Mouse (Mus musculus) liver, embryonic 14.5 days (tissue): ENCODE measurements around the gene Vmn2r108. TPM values are rescaled to one million over a fixed set of nuclear protein-coding genes. Genes with fewer than 3 reads are reported as not detected.
"Not testable (repeated sequence)": the region's sequence is repeated elsewhere in the genome, so short reads cannot be mapped to it uniquely, and the experiment has no call there.

Experiments
- ATAC-seq: fragments of 200-750 bp; cut with Nextera tagmentation; 2 replicates; pipeline ENCODE4 v1.8.0; 2017; ENCODE audit warnings: moderate number of reproducible peaks, mild to moderate bottlenecking, moderate library complexity; ENCODE audit not compliant: insufficient read depth
- DNase-seq, 3 experiments: peaks; one replicate each; pipeline ENCODE4 v3.0.0-alpha.2; 2012 to 2013; ENCODE audit warnings: low read depth in 3 of 3, low spot score in 3 of 3
- H3K27ac ChIP-seq: fragments of 300-500 bp; sonication (generic); 2 replicates; pipeline ENCODE4 v1.5.1; 2014; ENCODE audit warnings: moderate library complexity, mild to moderate bottlenecking, control low read depth, inconsistent platforms
- H3K27me3 ChIP-seq: fragments of 300-500 bp; sonication (generic); 2 replicates; pipeline ENCODE4 v1.6.1; 2014; ENCODE audit warnings: mild to moderate bottlenecking, low read length, moderate library complexity; ENCODE audit not compliant: control insufficient read depth, insufficient read depth
- H3K36me3 ChIP-seq: fragments of 300-500 bp; sonication (generic); replicated peaks from 2 replicates; pipeline ENCODE4 v1.6.1; 2014; ENCODE audit warnings: low read depth; ENCODE audit not compliant: control insufficient read depth, insufficient read depth
- H3K4me1 ChIP-seq, 2 experiments: fragments of 200-500 bp in 1 of 2; fragments of 300-500 bp in 1 of 2; sonication (generic) in 1 of 2; replicated peaks; 2 replicates each; pipeline ENCODE4 v1.6.1; 2012 to 2014; ENCODE audit warnings: antibody characterized with exemption in 1 of 2, inconsistent platforms in 1 of 2, low read length in 1 of 2; ENCODE audit not compliant: control insufficient read depth in 2 of 2, insufficient read depth in 2 of 2
- H3K4me2 ChIP-seq: fragments of 300-500 bp; sonication (generic); 2 replicates; pipeline ENCODE4 v1.6.1; 2014; ENCODE audit warnings: low read depth, mild to moderate bottlenecking, control low read depth, moderate library complexity
- H3K4me3 ChIP-seq, 2 experiments: fragments of 200-500 bp in 1 of 2; fragments of 300-500 bp in 1 of 2; sonication (generic) in 1 of 2; 2 replicates each; pipeline ENCODE4 v1.5.1; 2012 to 2014; ENCODE audit warnings: low read depth in 2 of 2, low read length in 2 of 2, mild to moderate bottlenecking in 2 of 2, control low read depth in 1 of 2, inconsistent platforms in 1 of 2, moderate library complexity in 1 of 2; ENCODE audit not compliant: insufficient read depth in 1 of 2
- H3K9ac ChIP-seq: fragments of 300-500 bp; sonication (generic); replicated peaks from 2 replicates; pipeline ENCODE4 v1.6.1; 2014; ENCODE audit warnings: mild to moderate bottlenecking, control low read depth, moderate library complexity
- H3K9me3 ChIP-seq: fragments of 300-500 bp; sonication (generic); 2 replicates; pipeline ENCODE4 v1.6.1; 2016; ENCODE audit warnings: low read length, mixed read lengths; ENCODE audit not compliant: control insufficient read depth
- CTCF ChIP-seq: IDR thresholded peaks from 2 replicates; pipeline ENCODE4 v1.5.1; 2016; ENCODE audit warnings: antibody characterized with exemption, low read depth, control low read depth
- EP300 ChIP-seq: IDR thresholded peaks from 2 replicates; pipeline ENCODE4 v1.6.1; 2016; ENCODE audit warnings: antibody characterized with exemption, low read depth
- WGBS: fragments of 180-500 bp; shearing (Covaris S2); extraction: QIAGEN DNeasy Blood & Tissue Kit; methylation state at CpG from one replicate; pipeline ENCODE4 v1.1.7; 2014; ENCODE audit not compliant: insufficient replicate concordance; 5-methylcytosine and 5-hydroxymethylcytosine counted together
- polyA plus RNA-seq, 2 experiments: library from polyadenylated mRNA; depleted of rRNA in 1 of 2; stranded (reverse) in 1 of 2; unstranded in 1 of 2; fragments of >200 nt; fragmentation: Nextera tagmentation in 1 of 2; extraction: Ambion mirVana in 1 of 2; gene quantifications; 2 replicates each; pipeline versions ENCODE4 v1.2.1 to v1.2.3; 2012 to 2014

Vmn2r108 gene
- not detected in 2 replicates for polyA plus RNA-seq (2012; rRNA removed)
- polyA plus RNA-seq (2014; fragmentation: Nextera tagmentation; extraction: Ambion mirVana), result not detected in 2 replicates

GRCm38 (mm10) chr17:20481231-20481630 is at the start of gene Vmn2r108:
TSS of gene Vmn2r108 (minus strand) at chr17:20481331.
- Histone ChIP-seq H3K4me1 (no peaks in the 10 kb centered on the region), H3K36me3 (no peaks in the 10 kb centered on the region), H3K27ac (no peak within 1 kb of the TSS), H3K4me3 (no peak within 1 kb of the TSS), H3K27me3 (no peaks in the 10 kb centered on the region), H3K9ac (no peak within 1 kb of the TSS), H3K4me2 (no peak within 1 kb of the TSS), H3K9me3 (no peaks in the 10 kb centered on the region)
- DNase-seq (no peak), ATAC-seq (no peak)
- TF ChIP-seq CTCF (no peak), EP300 (no peak)

GRCm38 (mm10) chr17:20508247-20508646 is 27.1 kb upstream of the Vmn2r108 start:
- H3K27me3 ChIP-seq, ATAC-seq, H3K4me3 ChIP-seq, DNase-seq, H3K4me1 ChIP-seq, H3K9ac ChIP-seq, H3K9me3 ChIP-seq, H3K27ac ChIP-seq, H3K36me3 ChIP-seq, H3K4me2 ChIP-seq: not testable (repeated sequence)

GRCm38 (mm10) chr17:20497858-20498257 is 16.7 kb upstream of the Vmn2r108 start, which contains the start of gene Vmn1r225:
TSS of gene Vmn1r225 (plus strand) at chr17:20498158.
- no peaks in the 10 kb centered on the region for H3K9me3 ChIP-seq
- TF ChIP-seq CTCF (no peak), EP300 (no peak)
- no peak within 1 kb of the TSS for H3K4me2 ChIP-seq
- no peaks in the 10 kb centered on the region for H3K4me1 ChIP-seq
- DNase-seq, result no peak
- H3K4me3 ChIP-seq, result no peak within 1 kb of the TSS
- H3K27me3 ChIP-seq, result no peaks in the 10 kb centered on the region
- no peak within 1 kb of the TSS for H3K9ac ChIP-seq
- ATAC-seq, result no peak
- H3K36me3 ChIP-seq, result no peaks in the 10 kb centered on the region
- H3K27ac ChIP-seq, result no peak within 1 kb of the TSS

- H3K9ac ChIP-seq, result no peak overlapping the region
- no peaks in the 10 kb centered on the region for H3K27me3 ChIP-seq
- WGBS, result 56% methylated on average over 3 of the region's 3 CpGs
- no peak for TF ChIP-seq EP300
- no peak for TF ChIP-seq CTCF
- no peak overlapping the region for H3K27ac ChIP-seq
- H3K36me3 ChIP-seq, result no peaks in the 10 kb centered on the region
- no peak for ATAC-seq
- no peaks in the 10 kb centered on the region for H3K4me1 ChIP-seq
- no peak overlapping the region for H3K4me2 ChIP-seq
- DNase-seq, result no peak
- H3K9me3 ChIP-seq, result no peaks in the 10 kb centered on the region
- no peak overlapping the region for H3K4me3 ChIP-seq
These were observed 7.8 kb downstream of the Vmn2r108 start for GRCm38 (mm10) chr17:20473311-20473710.

- Histone ChIP-seq H3K9ac (no peak overlapping the region), H3K4me2 (no peak overlapping the region), H3K27me3 (no peaks in the 10 kb centered on the region), H3K27ac (no peak overlapping the region), H3K36me3 (no peaks in the 10 kb centered on the region), H3K4me3 (no peak overlapping the region), H3K4me1 (no peaks in the 10 kb centered on the region), H3K9me3 (no peaks in the 10 kb centered on the region)
- DNase-seq, result no peak
- ATAC-seq, result no peak
- no peak for TF ChIP-seq CTCF
These were observed 41.9 kb downstream of the Vmn2r108 start for GRCm38 (mm10) chr17:20439263-20439662.

- WGBS, result 15% methylated on average over 1 of the region's 1 CpGs
- TF ChIP-seq CTCF (no peak), EP300 (no peak)
- H3K9me3 ChIP-seq, result no peaks in the 10 kb centered on the region
- H3K36me3 ChIP-seq, result no peaks in the 10 kb centered on the region
- no peak within 1 kb of the TSS for H3K9ac ChIP-seq
- no peaks in the 10 kb centered on the region for H3K27me3 ChIP-seq
- no peak within 1 kb of the TSS for H3K27ac ChIP-seq
- H3K4me2 ChIP-seq, result no peak within 1 kb of the TSS
- ATAC-seq (no peak), DNase-seq (no peak)
- H3K4me3 ChIP-seq, result no peak within 1 kb of the TSS
- H3K4me1 ChIP-seq, result no peaks in the 10 kb centered on the region
These were observed 67.3 kb downstream of the Vmn2r108 start, which contains the start of gene Vmn1r224 for GRCm38 (mm10) chr17:20413846-20414245. TSS of gene Vmn1r224 (plus strand) at chr17:20414146.

Other genes starting within 250 kb of the Vmn2r108 start
- not detected in 2 replicates for gene Vmn2r105, start 246.3 kb downstream of the Vmn2r108 start, polyA plus RNA-seq (2012; rRNA removed)
- gene Vmn2r105, start 246.3 kb downstream of the Vmn2r108 start, polyA plus RNA-seq (2014; fragmentation: Nextera tagmentation; extraction: Ambion mirVana), result not detected in 2 replicates
- gene Vmn2r106, start 195.8 kb downstream of the Vmn2r108 start, polyA plus RNA-seq (2012; rRNA removed), result not detected in 2 replicates
- gene Vmn2r106, start 195.8 kb downstream of the Vmn2r108 start, polyA plus RNA-seq (2014; fragmentation: Nextera tagmentation; extraction: Ambion mirVana), result not detected in 2 replicates
- gene Vmn2r107, start 136.1 kb downstream of the Vmn2r108 start, polyA plus RNA-seq (2012; rRNA removed), result not detected in 2 replicates
- not detected in 2 replicates for gene Vmn2r107, start 136.1 kb downstream of the Vmn2r108 start, polyA plus RNA-seq (2014; fragmentation: Nextera tagmentation; extraction: Ambion mirVana)
- gene Vmn1r224, start 67.2 kb downstream of the Vmn2r108 start, polyA plus RNA-seq (2012; rRNA removed), result not detected in 2 replicates
- gene Vmn1r224, start 67.2 kb downstream of the Vmn2r108 start, polyA plus RNA-seq (2014; fragmentation: Nextera tagmentation; extraction: Ambion mirVana), result not detected in 2 replicates
- not detected in 2 replicates for gene Vmn1r225, start 16.8 kb upstream of the Vmn2r108 start, polyA plus RNA-seq (2012; rRNA removed)
- gene Vmn1r225, start 16.8 kb upstream of the Vmn2r108 start, polyA plus RNA-seq (2014; fragmentation: Nextera tagmentation; extraction: Ambion mirVana), result not detected in 2 replicates
- gene Vmn2r109, start 83.4 kb upstream of the Vmn2r108 start, polyA plus RNA-seq (2012; rRNA removed), result not detected in 2 replicates
- not detected in 2 replicates for gene Vmn2r109, start 83.4 kb upstream of the Vmn2r108 start, polyA plus RNA-seq (2014; fragmentation: Nextera tagmentation; extraction: Ambion mirVana)
- gene Vmn2r110, start 115.1 kb upstream of the Vmn2r108 start, polyA plus RNA-seq (2012; rRNA removed), result not detected in 2 replicates
- 0.01 TPM in 1 of 2 replicates, not detected in the other for gene Vmn2r110, start 115.1 kb upstream of the Vmn2r108 start, polyA plus RNA-seq (2014; fragmentation: Nextera tagmentation; extraction: Ambion mirVana)
- gene Fpr-rs3, start 143.5 kb upstream of the Vmn2r108 start, polyA plus RNA-seq (2012; rRNA removed), result not detected in 2 replicates
- not detected in 2 replicates for gene Fpr-rs3, start 143.5 kb upstream of the Vmn2r108 start, polyA plus RNA-seq (2014; fragmentation: Nextera tagmentation; extraction: Ambion mirVana)
- gene Vmn1r226, start 201.5 kb upstream of the Vmn2r108 start, polyA plus RNA-seq (2012; rRNA removed), result not detected in 2 replicates
- gene Vmn1r226, start 201.5 kb upstream of the Vmn2r108 start, polyA plus RNA-seq (2014; fragmentation: Nextera tagmentation; extraction: Ambion mirVana), result not detected in 2 replicates
- gene Vmn1r227, start 248.5 kb upstream of the Vmn2r108 start, polyA plus RNA-seq (2012; rRNA removed), result not detected in 2 replicates
- gene Vmn1r227, start 248.5 kb upstream of the Vmn2r108 start, polyA plus RNA-seq (2014; fragmentation: Nextera tagmentation; extraction: Ambion mirVana), result not detected in 2 replicates